Mouse (Mus musculus): Measurements from ENCODE around the gene Thap11. TPM values are rescaled to one million over a fixed set of nuclear protein-coding genes. Genes with fewer than 3 reads are reported as not detected.
A peak's percentile ranks its signal among the peaks of the same experiment; 100 is the strongest.

The Thap11 gene
- total RNA-seq, 4 experiments from 2014 or later: 26.4 to 30.7 (median 28.0) TPM

- no peak for DNase-seq (ENCODE audit: low spot score)
These were observed 2.7 kb upstream of the Thap11 start for GRCm38 (mm10) chr8:105852146-105852729.

- no peak for DNase-seq (ENCODE audit: low spot score)
These were observed 1.8 kb upstream of the Thap11 start, which contains the start of gene Cenpt for GRCm38 (mm10) chr8:105853178-105853577. Gene Cenpt (minus strand): TSS chr8:105853278.

GRCm38 (mm10) chr8:105854303-105854702 lies 629 bp upstream of the Thap11 start:
- no peak for DNase-seq (ENCODE audit: low spot score)

- no peak for DNase-seq (ENCODE audit: low spot score)
These were observed 576 bp downstream of the Thap11 start for GRCm38 (mm10) chr8:105855248-105856167.

- DNase-seq (ENCODE audit: low spot score): no peak
These were observed 1.4 kb downstream of the Thap11 start for GRCm38 (mm10) chr8:105856168-105856835.

DNA sequence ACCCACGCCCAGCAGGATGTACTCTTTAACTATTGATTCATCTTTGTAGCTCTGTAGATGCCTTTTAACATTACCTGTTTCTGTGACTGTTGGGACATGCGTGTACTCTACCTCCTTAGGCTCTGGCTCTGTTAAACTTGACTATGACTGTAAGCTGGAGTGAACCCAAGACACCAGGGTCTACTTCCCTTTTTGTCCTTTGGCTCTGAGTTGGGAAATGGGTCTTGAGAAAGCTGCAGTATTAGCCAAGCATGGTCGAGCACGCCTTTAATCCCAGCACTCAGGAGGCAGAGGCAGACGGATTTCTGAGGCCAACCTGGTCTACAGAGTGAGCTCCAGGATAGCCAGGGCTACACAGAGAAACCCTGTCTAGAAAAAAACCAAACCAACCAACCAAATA lies 3.6 kb downstream of the Thap11 start:
- no peak for DNase-seq (ENCODE audit: low spot score)

- DNase-seq (ENCODE audit: low spot score): no peak
These were observed 4.4 kb downstream of the Thap11 start for GRCm38 (mm10) chr8:105859314-105859713.

- peak; percentile 98 for DNase-seq (ENCODE audit: low spot score)
These were observed 5.4 kb downstream of the Thap11 start, which contains the start of gene Nutf2 for GRCm38 (mm10) chr8:105860143-105860981. Gene Nutf2 (plus strand): TSS chr8:105860580.

- no peak for DNase-seq (ENCODE audit: low spot score)
These were observed 7.0 kb downstream of the Thap11 start for GRCm38 (mm10) chr8:105861951-105862350.

- DNase-seq (ENCODE audit: low spot score): no peak
These were observed 11.6 kb downstream of the Thap11 start for GRCm38 (mm10) chr8:105866364-105867029.

- DNase-seq (ENCODE audit: low spot score): peak; percentile 76
These were observed 19.4 kb downstream of the Thap11 start for GRCm38 (mm10) chr8:105874301-105874700.

GRCm38 (mm10) chr8:105880754-105881520 lies 26.0 kb downstream of the Thap11 start, which contains the start of gene Edc4:
Gene Edc4 (plus strand): TSS chr8:105880881.
- peak; percentile 87 for DNase-seq (ENCODE audit: low spot score)

GRCm38 (mm10) chr8:105889756-105890465 lies 35.0 kb downstream of the Thap11 start:
- no peak for DNase-seq (ENCODE audit: low spot score)

GRCm38 (mm10) chr8:105890870-105891269 lies 35.9 kb downstream of the Thap11 start:
- peak; percentile 46 for DNase-seq (ENCODE audit: low spot score)

DNA sequence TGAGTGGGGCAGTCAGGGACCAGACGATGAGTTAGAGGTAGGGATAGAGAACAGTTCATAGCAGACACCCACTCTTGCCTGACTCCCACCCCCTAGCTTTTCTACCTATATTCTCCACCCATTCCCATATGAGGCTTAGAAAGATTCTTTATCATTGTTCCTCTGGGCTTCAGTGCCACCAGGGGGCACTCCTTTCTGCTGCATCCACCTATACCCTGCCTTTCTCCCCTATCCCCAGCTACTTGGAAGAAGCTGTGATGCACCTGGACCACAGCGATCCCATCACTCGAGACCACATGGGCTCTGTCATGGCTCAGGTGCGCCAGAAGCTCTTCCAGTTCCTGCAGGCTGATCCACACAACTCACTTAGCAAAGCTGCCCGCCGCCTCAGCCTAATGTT lies 37.5 kb downstream of the Thap11 start:
- no peak for DNase-seq (ENCODE audit: low spot score)

GRCm38 (mm10) chr8:105893339-105893738 lies 38.4 kb downstream of the Thap11 start, which contains the start of gene Nrn1l:
Gene Nrn1l (plus strand): TSS chr8:105893567.
- peak; percentile 53 for DNase-seq (ENCODE audit: low spot score)

DNA sequence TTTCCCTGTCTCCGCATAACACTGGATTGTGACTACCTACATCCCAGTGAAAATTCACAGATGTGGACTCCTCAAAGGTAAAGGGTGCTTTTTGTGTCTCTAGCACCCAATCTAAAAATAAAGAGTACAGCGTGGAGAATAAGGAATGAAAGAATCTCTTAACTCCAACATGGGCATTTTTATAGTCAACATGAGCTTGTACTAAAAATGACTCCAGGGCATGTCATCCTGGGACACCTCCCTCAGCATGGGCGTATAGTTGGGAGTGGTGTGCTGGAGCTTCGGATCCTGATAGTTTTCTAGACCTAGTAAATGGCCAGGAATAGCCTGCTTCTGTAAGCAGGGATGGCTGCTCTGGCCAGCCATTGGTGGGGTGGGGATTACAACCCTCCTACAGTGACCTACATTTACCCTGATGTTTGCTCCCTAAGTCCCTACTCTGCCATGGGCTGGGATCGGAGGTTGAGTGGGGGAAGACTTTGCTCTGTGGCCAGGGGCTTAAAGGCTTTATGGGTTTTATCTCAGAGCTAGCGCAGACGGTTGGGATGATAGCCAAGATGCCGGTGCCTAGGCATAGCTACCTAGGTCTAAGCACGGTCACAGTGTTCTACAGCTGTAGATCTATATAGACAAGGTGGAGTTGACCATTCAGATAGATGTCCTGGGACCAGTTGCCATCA lies 43.0 kb downstream of the Thap11 start:
- no peak for DNase-seq (ENCODE audit: low spot score)

- DNase-seq (ENCODE audit: low spot score): peak; percentile 89
These were observed 45.4 kb downstream of the Thap11 start, which contains the start of gene Pskh1 for GRCm38 (mm10) chr8:105900180-105900940. Gene Pskh1 (plus strand): TSS chr8:105900441.

Data from heart, adult 8-10 months (tissue).